Mouse (Mus musculus) lung, embryonic 14.5 days (tissue): ENCODE measurements around the gene Tfb2m. TPM values are rescaled to one million over a fixed set of nuclear protein-coding genes. Genes with fewer than 3 reads are reported as not detected.

Source experiments
- ATAC-seq: fragments of 200-750 bp; cut with Nextera tagmentation; 2 replicates; pipeline ENCODE4 v1.8.0; 2017; ENCODE audit warnings: mild to moderate bottlenecking, moderate TSS enrichment, moderate library complexity; ENCODE audit not compliant: insufficient read depth
- DNase-seq: peaks from one replicate; pipeline ENCODE4 v3.0.0-alpha.2; 2015
- H3K27ac ChIP-seq: fragments of 300-500 bp; sonication (generic); 2 replicates; pipeline ENCODE4 v1.5.1; 2014; ENCODE audit warnings: low read depth, mild to moderate bottlenecking, moderate library complexity
- H3K27me3 ChIP-seq: fragments of 300-500 bp; sonication (generic); 2 replicates; pipeline ENCODE4 v1.6.1; 2014; ENCODE audit warnings: low read length, control low read depth; ENCODE audit not compliant: insufficient read depth
- H3K36me3 ChIP-seq: fragments of 300-500 bp; sonication (generic); 2 replicates; pipeline ENCODE4 v1.6.1; 2014; ENCODE audit warnings: control low read depth; ENCODE audit not compliant: insufficient read depth
- H3K4me1 ChIP-seq: fragments of 300-500 bp; sonication (generic); 2 replicates; pipeline ENCODE4 v1.6.1; 2014; ENCODE audit warnings: antibody characterized with exemption, control low read depth; ENCODE audit not compliant: insufficient read depth
- H3K4me2 ChIP-seq: fragments of 300-500 bp; sonication (generic); 2 replicates; pipeline ENCODE4 v1.6.1; 2014; ENCODE audit warnings: mild to moderate bottlenecking
- H3K4me3 ChIP-seq: fragments of 300-500 bp; sonication (generic); 2 replicates; pipeline ENCODE4 v1.5.1; 2014; ENCODE audit warnings: low read depth, low read length
- H3K9ac ChIP-seq: fragments of 300-500 bp; sonication (generic); 2 replicates; pipeline ENCODE4 v1.6.1; 2014
- H3K9me3 ChIP-seq: fragments of 300-500 bp; sonication (generic); 2 replicates; pipeline ENCODE4 v1.6.1; 2016; ENCODE audit warnings: low read depth, low read length, control low read depth
- CTCF ChIP-seq: IDR thresholded peaks from 2 replicates; pipeline ENCODE4 v1.5.1; 2016; ENCODE audit warnings: antibody characterized with exemption, low read depth
- WGBS: fragments of 180-500 bp; shearing (Covaris S2); extraction: QIAGEN DNeasy Blood & Tissue Kit; methylation state at CpG from one replicate; pipeline ENCODE4 v1.1.7; 2014; 5-methylcytosine and 5-hydroxymethylcytosine counted together
- polyA plus RNA-seq: library from polyadenylated mRNA; unstranded; fragments of >200 nt; fragmentation: Nextera tagmentation; extraction: Ambion mirVana; gene quantifications from 2 replicates; pipeline ENCODE4 v1.2.1, GENCODE M21; 2014

Tfb2m gene
- polyA plus RNA-seq, 1 experiment from 2014 or later: 26.6 TPM

DNA sequence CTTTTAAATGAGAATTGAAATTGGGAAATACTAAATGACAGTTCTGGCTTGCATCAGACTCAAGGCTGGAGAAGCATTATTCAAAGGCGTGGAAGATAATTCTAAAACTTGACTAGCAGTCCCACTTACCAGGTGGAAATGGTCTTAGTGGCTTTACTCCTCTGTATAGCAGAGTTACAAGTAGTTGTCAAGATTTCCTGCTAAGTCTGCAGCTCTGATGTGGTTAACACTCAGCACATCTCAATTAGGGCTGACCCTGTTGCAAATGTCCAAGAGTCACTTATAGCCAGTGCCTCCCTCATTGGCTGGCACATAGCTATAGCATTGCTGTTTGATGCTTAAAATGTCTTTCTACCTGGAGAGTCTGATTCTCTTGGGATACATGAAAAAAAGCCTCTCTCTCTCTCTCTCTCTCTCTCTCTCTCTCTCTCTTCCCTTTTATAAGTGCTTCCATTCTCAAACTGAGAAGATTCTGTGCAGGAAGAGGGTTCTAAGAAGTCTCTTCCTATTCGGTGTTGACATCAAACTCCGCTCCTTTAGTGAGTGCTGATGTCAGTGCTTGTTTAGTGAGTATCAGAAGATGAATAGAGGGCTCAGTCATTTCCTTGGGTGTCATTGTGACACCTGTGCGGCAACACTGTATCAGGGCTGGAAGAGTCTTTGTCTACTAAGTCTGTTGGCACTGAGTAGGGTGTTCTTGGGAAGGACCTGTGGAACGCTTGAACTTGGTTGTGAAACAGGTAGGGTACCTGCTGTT, 3.1 kb upstream of the Tfb2m start:
- H3K9ac ChIP-seq: no peak overlapping the region
- H3K27ac ChIP-seq: no peak overlapping the region
- H3K4me3 ChIP-seq: no peak overlapping the region
- no peaks in the 10 kb centered on the region for H3K27me3 ChIP-seq
- DNase-seq (no peak), ATAC-seq (no peak)
- H3K9me3 ChIP-seq: no peaks in the 10 kb centered on the region
- 0 out of 2 replicates have a peak, but pooled peaks cover 6% of the 10 kb centered on the region for H3K4me1 ChIP-seq
- H3K4me2 ChIP-seq: no peak overlapping the region
- 88% methylated on average over 5 of the region's 5 CpGs for WGBS
- no peak for TF ChIP-seq CTCF
- no peaks in the 10 kb centered on the region for H3K36me3 ChIP-seq

DNA sequence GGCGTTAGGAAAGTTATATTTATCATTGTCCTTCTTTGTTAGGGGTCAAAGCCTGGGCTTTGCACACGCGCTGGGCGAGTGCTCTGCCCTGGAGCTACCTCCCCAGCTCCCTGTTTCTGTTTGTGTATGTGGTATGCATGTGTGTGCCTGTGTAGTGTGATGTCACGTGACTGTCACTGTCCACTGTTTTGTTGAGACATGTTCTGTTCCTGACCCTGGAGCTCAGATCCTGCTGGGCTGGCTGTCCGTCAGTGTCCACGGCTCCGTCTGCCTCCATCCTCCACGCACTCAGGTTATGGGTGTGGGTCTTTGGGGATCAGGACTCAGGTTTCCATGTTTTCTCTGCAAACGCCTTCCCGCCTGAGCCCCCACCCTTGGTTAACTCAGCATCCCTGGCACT, 2.2 kb upstream of the Tfb2m start:
- WGBS: 51% methylated on average over 11 of the region's 11 CpGs
- Histone ChIP-seq H3K9ac (no peak overlapping the region), H3K4me1 (0 out of 2 replicates have a peak, but pooled peaks cover 6% of the 10 kb centered on the region), H3K27ac (no peak overlapping the region), H3K27me3 (no peaks in the 10 kb centered on the region), H3K36me3 (no peaks in the 10 kb centered on the region), H3K9me3 (no peaks in the 10 kb centered on the region), H3K4me2 (peak overlapping the region; percentile 59; the same call in 1 of the 2 replicates), H3K4me3 (no peak overlapping the region)
- DNase-seq (no peak), ATAC-seq (no peak)
- no peak for TF ChIP-seq CTCF

DNA sequence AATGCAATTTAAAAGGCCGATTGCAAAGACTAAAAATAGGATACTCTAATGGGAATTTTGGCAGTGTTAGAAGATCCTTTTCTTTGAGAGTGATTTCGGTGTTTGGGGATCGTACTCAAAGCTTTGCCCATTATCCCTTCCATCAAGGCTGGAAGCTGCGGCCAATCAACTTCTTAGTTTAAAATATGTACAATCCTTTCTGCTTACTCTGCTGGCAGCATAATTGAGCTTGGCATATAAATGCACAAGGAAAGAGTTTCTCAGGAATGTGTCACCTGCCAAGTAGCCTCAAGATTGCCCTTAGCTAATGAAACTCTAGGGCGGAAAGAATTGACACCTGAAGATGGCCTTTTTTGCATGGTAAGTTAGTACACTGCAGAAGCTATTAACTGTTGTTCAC, 1.1 kb upstream of the Tfb2m start:
- H3K9me3 ChIP-seq: no peaks in the 10 kb centered on the region
- peaks cover 7% of the 10 kb centered on the region; the same call in 1 of the 2 replicates for H3K36me3 ChIP-seq
- 0 out of 2 replicates have a peak, but pooled peaks cover 6% of the 10 kb centered on the region for H3K4me1 ChIP-seq
- H3K9ac ChIP-seq: peak overlapping the region; percentile 71
- no peak overlapping the region; the same call in 1 of the 2 replicates for H3K27ac ChIP-seq
- H3K27me3 ChIP-seq: no peaks in the 10 kb centered on the region
- DNase-seq (peak; percentile 44), ATAC-seq (no peak)
- peak overlapping the region; percentile 59 for H3K4me2 ChIP-seq
- no peak for TF ChIP-seq CTCF
- WGBS: 5% methylated on average over 5 of the region's 5 CpGs
- peak overlapping the region; percentile 69 for H3K4me3 ChIP-seq

DNA sequence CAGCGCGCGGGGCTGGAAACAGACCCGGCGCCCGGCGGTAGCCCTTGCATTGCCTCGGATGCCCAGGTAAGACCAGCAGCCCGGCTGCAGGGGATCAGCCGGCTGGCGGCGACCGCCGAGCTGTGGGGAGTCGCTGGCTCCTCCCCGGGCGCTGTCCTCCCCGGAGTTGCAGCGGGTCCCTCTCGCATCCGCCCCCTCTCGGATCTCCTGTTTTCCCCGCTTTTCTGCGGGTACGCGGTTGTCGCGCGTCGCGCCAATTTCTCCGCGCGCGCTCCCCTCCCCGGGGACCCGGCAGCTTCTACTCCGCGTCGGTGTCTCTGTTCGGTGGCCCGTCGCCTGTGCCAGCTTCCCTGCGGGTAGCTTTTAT, 467 bp upstream of the Tfb2m start:
- Histone ChIP-seq H3K4me2 (peak overlapping the region; percentile 59), H3K9ac (peak overlapping the region; percentile 71), H3K4me1 (0 out of 2 replicates have a peak, but pooled peaks cover 6% of the 10 kb centered on the region), H3K27me3 (no peaks in the 10 kb centered on the region), H3K4me3 (peak overlapping the region; percentile 69), H3K27ac (peak overlapping the region; percentile 89), H3K36me3 (peaks cover 8% of the 10 kb centered on the region; the same call in 1 of the 2 replicates), H3K9me3 (no peaks in the 10 kb centered on the region)
- DNase-seq (peak; percentile 80), ATAC-seq (peak; percentile 88)
- under 1% methylated on average over 34 of the region's 44 CpGs for WGBS
- 0 out of 2 replicates have a peak, but pooled peaks have one; percentile 8 for TF ChIP-seq CTCF

DNA sequence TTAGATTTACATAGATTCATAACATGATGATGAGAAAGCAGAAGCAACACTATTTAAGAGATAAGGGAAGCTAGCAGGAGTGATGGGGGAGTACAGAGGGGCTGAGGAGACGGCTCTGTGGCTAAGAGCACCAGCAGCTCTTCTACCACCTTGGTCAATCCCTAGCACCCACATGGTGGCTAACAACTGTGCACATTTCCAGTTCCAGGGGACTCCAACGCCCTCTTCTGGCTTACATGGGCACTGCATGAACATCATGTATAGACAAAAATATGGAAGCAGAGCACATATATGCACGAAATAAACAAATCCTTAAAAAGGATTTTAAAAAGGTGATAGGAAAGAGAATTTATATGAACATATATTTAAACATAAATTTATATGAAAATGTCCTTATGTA, 4.6 kb downstream of the Tfb2m start:
- H3K9ac ChIP-seq: no peak overlapping the region
- ATAC-seq (no peak), DNase-seq (peak; percentile 17)
- TF ChIP-seq CTCF: peak; percentile 41
- no peaks in the 10 kb centered on the region for H3K27me3 ChIP-seq
- 53% methylated on average over 3 of the region's 3 CpGs for WGBS
- no peak overlapping the region for H3K27ac ChIP-seq
- H3K4me3 ChIP-seq: no peak overlapping the region
- H3K9me3 ChIP-seq: no peaks in the 10 kb centered on the region
- H3K4me2 ChIP-seq: no peak overlapping the region
- H3K4me1 ChIP-seq: 0 out of 2 replicates have a peak, but pooled peaks cover 6% of the 10 kb centered on the region
- H3K36me3 ChIP-seq: peaks cover 34% of the 10 kb centered on the region; the same call in 1 of the 2 replicates

DNA sequence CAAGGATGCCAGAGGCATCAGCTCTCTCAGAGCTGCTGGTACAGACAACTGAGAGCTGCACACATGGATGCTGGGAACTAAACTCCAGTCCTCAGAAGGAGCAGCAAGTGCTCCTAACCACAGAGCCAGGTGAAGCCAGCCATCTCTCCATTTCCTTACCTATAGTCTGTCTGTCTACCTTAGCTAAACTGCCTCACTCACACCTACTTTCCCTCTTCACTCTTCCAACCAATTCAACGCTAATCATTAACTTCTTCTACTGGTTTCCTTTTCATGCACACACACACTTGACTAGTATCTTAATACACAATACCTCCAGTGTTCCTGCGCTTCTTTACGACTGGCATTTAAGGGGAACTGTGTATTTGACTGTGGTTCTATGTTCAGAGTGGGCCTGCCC, 6.2 kb downstream of the Tfb2m start:
- H3K27me3 ChIP-seq: no peaks in the 10 kb centered on the region
- H3K36me3 ChIP-seq: peaks cover 44% of the 10 kb centered on the region; the same call in 1 of the 2 replicates
- no peak overlapping the region for H3K4me3 ChIP-seq
- H3K4me1 ChIP-seq: 0 out of 2 replicates have a peak, but pooled peaks cover 2% of the 10 kb centered on the region
- WGBS: 74% methylated on average over 3 of the region's 3 CpGs
- H3K4me2 ChIP-seq: no peak overlapping the region
- ATAC-seq (peak; percentile 73; the same call in 1 of the 2 replicates), DNase-seq (peak; percentile 34)
- H3K27ac ChIP-seq: no peak overlapping the region
- no peaks in the 10 kb centered on the region for H3K9me3 ChIP-seq
- no peak for TF ChIP-seq CTCF
- H3K9ac ChIP-seq: no peak overlapping the region

DNA sequence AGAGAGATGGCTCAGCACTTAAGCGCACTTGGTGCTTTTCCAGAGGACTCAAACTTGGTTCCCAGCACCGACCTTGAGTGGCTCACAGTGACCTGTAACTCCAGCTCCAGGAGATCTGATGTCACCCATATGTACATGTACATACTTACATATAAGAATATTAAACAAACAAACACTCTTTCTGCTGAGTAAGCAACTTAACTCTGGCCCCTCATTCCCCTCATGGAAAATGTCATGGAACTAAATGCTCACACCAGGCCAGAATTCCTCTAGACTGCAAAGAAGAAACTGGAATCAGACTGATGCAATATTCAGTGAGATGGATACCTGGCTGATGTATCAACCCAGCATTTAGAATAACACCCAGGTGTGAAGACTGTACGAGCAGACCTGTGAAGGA, 7.0 kb downstream of the Tfb2m start:
- Histone ChIP-seq H3K9ac (no peak overlapping the region), H3K9me3 (no peaks in the 10 kb centered on the region), H3K4me3 (no peak overlapping the region), H3K27me3 (no peaks in the 10 kb centered on the region), H3K4me1 (no peaks in the 10 kb centered on the region), H3K4me2 (no peak overlapping the region), H3K36me3 (peaks cover 44% of the 10 kb centered on the region; the same call in 1 of the 2 replicates), H3K27ac (no peak overlapping the region)
- no peak for TF ChIP-seq CTCF
- no peak for ATAC-seq
- no peak for DNase-seq
- WGBS: 85% methylated on average over 3 of the region's 3 CpGs
